Mouse (Mus musculus): ENCODE results near the gene Tcf7l1. TPM values are rescaled to one million over a fixed set of nuclear protein-coding genes. Genes with fewer than 3 reads are reported as not detected.

Tcf7l1 gene
- total and polyA plus RNA-seq, 2 experiments from 2014 or later = 3.1 to 5.8 TPM

GRCm38 (mm10) chr6:72597083-72597874 is 191.8 kb downstream of the Tcf7l1 start:
- no peaks in the 10 kb centered on the region for H3K9me3 ChIP-seq (ENCODE audit: low read length)
- peak overlapping the region; percentile 61 for H3K9ac ChIP-seq (replicated peaks; ENCODE audit: low read length, poor library complexity, severe bottlenecking)
- H3K4me3 ChIP-seq (ENCODE audit: low read depth, low read length) = peak overlapping the region; percentile 65
- WGBS = 41% methylated on average over 13 of the region's 13 CpGs
- no peaks in the 10 kb centered on the region for H3K27me3 ChIP-seq (ENCODE audit: insufficient read depth, low read length)
- 0 out of 2 replicates have a peak, but pooled peaks cover 6% of the 10 kb centered on the region for H3K4me1 ChIP-seq (ENCODE audit: insufficient read depth, low read length)
- no peak for ATAC-seq (ENCODE audit: low FRiP score)
- H3K4me2 ChIP-seq (ENCODE audit: low read depth, low read length, poor library complexity, severe bottlenecking) = peak overlapping the region; percentile 77
- H3K36me3 ChIP-seq (ENCODE audit: insufficient read depth, low read length) = no peaks in the 10 kb centered on the region
- DNase-seq (ENCODE audit: low spot score) = peak; percentile 20
- H3K27ac ChIP-seq (ENCODE audit: low read depth, low read length) = peak overlapping the region; percentile 21; the same call in 1 of the 2 replicates
- peak; percentile 26 for TF ChIP-seq CTCF (IDR thresholded peaks at IDR 0.05)

GRCm38 (mm10) chr6:72593914-72594313 is 195.1 kb downstream of the Tcf7l1 start:
- H3K36me3 ChIP-seq (ENCODE audit: insufficient read depth, low read length) = no peaks in the 10 kb centered on the region
- 67% methylated on average over 5 of the region's 5 CpGs for WGBS
- 0 out of 2 replicates have a peak, but pooled peaks cover 6% of the 10 kb centered on the region for H3K4me1 ChIP-seq (ENCODE audit: insufficient read depth, low read length)
- H3K4me2 ChIP-seq (ENCODE audit: low read depth, low read length, poor library complexity, severe bottlenecking) = no peak overlapping the region
- DNase-seq (ENCODE audit: low spot score) (no peak), ATAC-seq (ENCODE audit: low FRiP score) (no peak)
- no peak overlapping the region for H3K27ac ChIP-seq (ENCODE audit: low read depth, low read length)
- no peaks in the 10 kb centered on the region for H3K27me3 ChIP-seq (ENCODE audit: insufficient read depth, low read length)
- H3K9me3 ChIP-seq (ENCODE audit: low read length) = no peaks in the 10 kb centered on the region
- no peak overlapping the region for H3K9ac ChIP-seq (replicated peaks; ENCODE audit: low read length, poor library complexity, severe bottlenecking)
- no peak for TF ChIP-seq CTCF (IDR thresholded peaks at IDR 0.05)
- no peak overlapping the region for H3K4me3 ChIP-seq (ENCODE audit: low read depth, low read length)

GRCm38 (mm10) chr6:72593011-72593803 is 195.8 kb downstream of the Tcf7l1 start:
- no peak for ATAC-seq (ENCODE audit: low FRiP score)
- 80% methylated on average over 6 of the region's 6 CpGs for WGBS

GRCm38 (mm10) chr6:72590111-72590510 is 198.9 kb downstream of the Tcf7l1 start:
- H3K36me3 ChIP-seq (ENCODE audit: insufficient read depth, low read length) = peaks cover 8% of the 10 kb centered on the region; the same call in 1 of the 2 replicates
- H3K9ac ChIP-seq (replicated peaks; ENCODE audit: low read length, poor library complexity, severe bottlenecking) = no peak overlapping the region
- no peak overlapping the region for H3K4me3 ChIP-seq (ENCODE audit: low read depth, low read length)
- H3K9me3 ChIP-seq (ENCODE audit: low read length) = no peaks in the 10 kb centered on the region
- ATAC-seq (ENCODE audit: low FRiP score) = no peak
- H3K4me2 ChIP-seq (ENCODE audit: low read depth, low read length, poor library complexity, severe bottlenecking) = no peak overlapping the region
- H3K4me1 ChIP-seq (ENCODE audit: insufficient read depth, low read length) = no peaks in the 10 kb centered on the region
- no peaks in the 10 kb centered on the region for H3K27me3 ChIP-seq (ENCODE audit: insufficient read depth, low read length)
- no peak for TF ChIP-seq CTCF (IDR thresholded peaks at IDR 0.05)
- DNase-seq (ENCODE audit: low spot score) = no peak
- no peak overlapping the region for H3K27ac ChIP-seq (ENCODE audit: low read depth, low read length)

More at GRCm38 (mm10) chr6:72593011-72593803, 195.8 kb downstream of the Tcf7l1 start:
- no peaks in the 10 kb centered on the region for H3K27me3 ChIP-seq (ENCODE audit: insufficient read depth, low read length)
- H3K36me3 ChIP-seq (ENCODE audit: insufficient read depth, low read length) = no peaks in the 10 kb centered on the region
- H3K9ac ChIP-seq (replicated peaks; ENCODE audit: low read length, poor library complexity, severe bottlenecking) = no peak overlapping the region
- DNase-seq (ENCODE audit: low spot score) = no peak
- no peak overlapping the region for H3K4me3 ChIP-seq (ENCODE audit: low read depth, low read length)
- no peak overlapping the region for H3K4me2 ChIP-seq (ENCODE audit: low read depth, low read length, poor library complexity, severe bottlenecking)
- no peak for TF ChIP-seq CTCF (IDR thresholded peaks at IDR 0.05)
- H3K4me1 ChIP-seq (ENCODE audit: insufficient read depth, low read length) = 0 out of 2 replicates have a peak, but pooled peaks cover 6% of the 10 kb centered on the region
- no peak overlapping the region for H3K27ac ChIP-seq (ENCODE audit: low read depth, low read length)
- H3K9me3 ChIP-seq (ENCODE audit: low read length) = no peaks in the 10 kb centered on the region

- Histone ChIP-seq H3K27me3 (ENCODE audit: insufficient read depth, low read length) (no peaks in the 10 kb centered on the region), H3K36me3 (ENCODE audit: insufficient read depth, low read length) (peaks cover 13% of the 10 kb centered on the region; the same call in 1 of the 2 replicates), H3K9me3 (ENCODE audit: low read length) (no peaks in the 10 kb centered on the region), H3K4me1 (ENCODE audit: insufficient read depth, low read length) (no peaks in the 10 kb centered on the region), H3K4me2 (ENCODE audit: low read depth, low read length, poor library complexity, severe bottlenecking) (no peak overlapping the region), H3K27ac (ENCODE audit: low read depth, low read length) (no peak overlapping the region), H3K9ac (replicated peaks; ENCODE audit: low read length, poor library complexity, severe bottlenecking) (no peak overlapping the region), H3K4me3 (ENCODE audit: low read depth, low read length) (no peak overlapping the region)
- no peak for TF ChIP-seq CTCF (IDR thresholded peaks at IDR 0.05)
- ATAC-seq (ENCODE audit: low FRiP score) (no peak), DNase-seq (ENCODE audit: low spot score) (no peak)
These were observed 200.7 kb downstream of the Tcf7l1 start for GRCm38 (mm10) chr6:72588307-72588706.

- TF ChIP-seq CTCF (IDR thresholded peaks at IDR 0.05) = no peak
- 80% methylated on average over 3 of the region's 3 CpGs for WGBS
- H3K27ac ChIP-seq (ENCODE audit: low read depth, low read length) = no peak overlapping the region
- no peaks in the 10 kb centered on the region for H3K4me1 ChIP-seq (ENCODE audit: insufficient read depth, low read length)
- no peaks in the 10 kb centered on the region for H3K9me3 ChIP-seq (ENCODE audit: low read length)
- no peak overlapping the region for H3K4me3 ChIP-seq (ENCODE audit: low read depth, low read length)
- no peaks in the 10 kb centered on the region for H3K27me3 ChIP-seq (ENCODE audit: insufficient read depth, low read length)
- DNase-seq (ENCODE audit: low spot score) = no peak
- ATAC-seq (ENCODE audit: low FRiP score) = no peak
- peaks cover 13% of the 10 kb centered on the region; the same call in 1 of the 2 replicates for H3K36me3 ChIP-seq (ENCODE audit: insufficient read depth, low read length)
- no peak overlapping the region for H3K9ac ChIP-seq (replicated peaks; ENCODE audit: low read length, poor library complexity, severe bottlenecking)
- no peak overlapping the region for H3K4me2 ChIP-seq (ENCODE audit: low read depth, low read length, poor library complexity, severe bottlenecking)
These were observed 202.4 kb downstream of the Tcf7l1 start for GRCm38 (mm10) chr6:72586701-72587100.

All from midbrain, postnatal 0 days (tissue).